Mouse (Mus musculus): ENCODE results near the gene Gm49416.

Gm49416 gene

DNA sequence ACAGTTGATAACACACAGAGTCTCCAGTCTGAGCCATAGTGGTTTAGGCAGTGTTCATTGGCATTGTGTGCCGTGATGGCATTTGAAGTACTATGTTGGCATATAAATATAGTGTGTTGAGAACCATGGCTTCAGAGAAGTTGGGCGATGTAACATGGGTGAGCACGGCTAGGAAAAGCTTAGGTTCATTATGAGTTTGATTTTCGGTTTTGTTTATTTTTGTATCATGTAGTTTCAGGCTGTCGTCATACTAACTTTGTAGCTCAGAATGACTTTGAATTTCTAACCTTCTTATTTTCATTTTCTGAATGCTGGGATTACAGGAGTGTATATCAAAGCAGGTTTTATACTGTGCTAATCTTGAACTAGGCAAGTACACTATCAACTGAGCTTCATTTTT, 14.7 kb downstream of the Gm49416 start:
- in situ Hi-C loops (cut with MboI; ENCODE audit: low pct_unique_long_range_greater_than_20kb in 1 of 2, low sequenced_read_pairs in 2 of 2, unreplicated experiment in 1 of 2), result no loop called here

DNA sequence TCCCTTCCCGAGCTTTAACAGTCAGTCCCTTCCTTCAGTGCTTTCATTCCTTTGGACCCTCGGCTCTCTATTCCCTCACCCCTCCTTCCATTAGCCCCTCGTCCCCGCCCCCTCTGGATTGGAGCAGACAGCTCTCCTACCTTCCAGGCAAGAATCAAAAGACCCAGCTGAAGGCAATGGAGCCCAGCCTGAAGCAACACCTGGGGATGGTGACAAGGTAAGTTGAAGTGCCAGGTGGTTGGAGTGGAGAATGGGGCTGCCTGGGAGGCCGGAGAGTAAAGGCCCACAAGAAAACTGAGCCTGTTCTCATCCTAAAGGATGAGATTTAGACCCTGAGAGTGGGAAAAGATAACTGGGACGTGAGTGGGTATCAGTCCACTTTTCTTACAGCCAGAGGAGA, 19.8 kb downstream of the Gm49416 start:
- in situ Hi-C loops (cut with MboI; ENCODE audit: low pct_unique_long_range_greater_than_20kb in 1 of 2, low sequenced_read_pairs in 2 of 2, unreplicated experiment in 1 of 2), result loop anchor here in 1 of 2 experiments (5.0 kb wide), 1 partner anchor 44 kb away; the partner anchor contains the start of gene Tut1

DNA sequence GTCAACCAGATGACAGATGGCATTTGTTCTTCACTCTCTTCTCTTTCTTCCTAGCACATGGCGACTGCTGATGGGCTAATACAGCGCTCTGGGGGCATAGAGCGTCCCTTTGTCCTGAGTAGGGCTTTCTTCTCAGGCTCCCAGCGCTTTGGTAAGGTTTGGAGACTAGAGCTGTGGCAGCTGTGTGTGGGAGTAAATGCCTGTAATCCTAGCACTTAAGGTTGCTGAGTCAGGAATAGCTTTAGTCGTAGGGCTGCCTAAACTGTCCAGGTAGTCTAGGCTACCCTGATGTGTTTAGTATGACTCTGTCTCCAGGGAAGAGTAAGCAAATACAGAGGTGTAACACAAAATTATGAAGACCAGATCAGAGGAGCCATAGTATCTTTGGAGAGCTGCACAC, 23.1 kb downstream of the Gm49416 start:
- in situ Hi-C loops (cut with MboI; ENCODE audit: low pct_unique_long_range_greater_than_20kb in 1 of 2, low sequenced_read_pairs in 2 of 2, unreplicated experiment in 1 of 2), result no loop called here

DNA sequence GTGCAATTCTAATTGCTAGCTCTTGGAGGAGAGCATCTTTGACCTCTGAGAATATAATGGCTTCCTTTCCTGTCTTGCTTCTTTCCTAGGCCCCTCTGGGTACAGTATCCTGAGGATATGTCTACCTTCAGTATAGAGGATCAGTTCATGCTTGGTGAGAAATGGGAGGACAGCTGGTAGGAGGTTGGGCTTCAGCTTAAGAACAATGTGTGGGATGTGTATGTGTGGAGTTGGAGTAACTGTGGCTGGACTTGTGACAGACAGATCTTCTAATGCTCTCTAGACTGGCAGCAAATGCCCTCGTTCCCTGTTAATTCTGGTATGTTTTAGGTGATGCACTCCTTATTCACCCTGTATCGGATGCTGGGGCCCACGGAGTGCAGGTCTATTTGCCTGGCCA, 25.5 kb downstream of the Gm49416 start:
- in situ Hi-C loops (cut with MboI; ENCODE audit: low pct_unique_long_range_greater_than_20kb in 1 of 2, low sequenced_read_pairs in 2 of 2, unreplicated experiment in 1 of 2), result no loop called here

DNA sequence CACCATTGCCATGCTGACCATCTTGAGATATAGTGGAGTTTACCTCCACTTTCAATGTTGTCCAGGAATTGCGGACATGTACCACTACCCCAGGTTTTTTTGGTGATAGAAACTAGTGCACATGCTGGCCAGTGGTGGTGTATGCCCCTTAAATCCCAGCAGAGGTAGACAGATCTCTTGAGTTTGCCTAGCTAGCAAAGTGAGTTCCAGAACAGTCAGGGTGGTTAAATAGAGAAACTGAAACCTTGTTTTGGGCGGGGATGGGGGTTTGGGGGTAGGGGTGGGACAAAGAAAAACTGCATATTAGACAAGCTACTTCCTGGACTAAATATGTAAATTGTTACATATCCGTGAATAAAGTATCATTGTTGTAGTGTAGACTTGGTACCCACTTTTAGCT, 30.3 kb downstream of the Gm49416 start:
- in situ Hi-C loops (cut with MboI; ENCODE audit: low pct_unique_long_range_greater_than_20kb in 1 of 2, low sequenced_read_pairs in 2 of 2, unreplicated experiment in 1 of 2), result no loop called here

DNA sequence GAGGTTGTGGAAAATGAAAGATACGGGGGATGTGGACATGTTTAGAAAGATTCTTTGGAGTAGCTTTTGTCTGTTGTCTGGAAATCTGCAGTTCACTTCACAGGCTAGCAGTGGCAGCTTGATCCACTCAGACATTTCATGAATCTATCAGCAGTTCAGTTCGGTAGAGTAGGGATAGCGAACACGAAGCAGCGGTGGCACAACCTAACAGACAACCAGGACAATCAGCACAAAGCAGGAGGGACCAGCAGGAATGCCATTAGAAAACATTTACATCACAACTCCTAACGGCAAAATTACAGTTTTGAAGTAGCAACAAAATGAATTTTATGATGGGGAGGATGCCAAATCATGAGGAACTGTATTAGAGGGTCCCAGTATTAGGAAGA, 31.0 kb downstream of the Gm49416 start:
- in situ Hi-C loops (cut with MboI; ENCODE audit: low pct_unique_long_range_greater_than_20kb in 1 of 2, low sequenced_read_pairs in 2 of 2, unreplicated experiment in 1 of 2), result no loop called here

DNA sequence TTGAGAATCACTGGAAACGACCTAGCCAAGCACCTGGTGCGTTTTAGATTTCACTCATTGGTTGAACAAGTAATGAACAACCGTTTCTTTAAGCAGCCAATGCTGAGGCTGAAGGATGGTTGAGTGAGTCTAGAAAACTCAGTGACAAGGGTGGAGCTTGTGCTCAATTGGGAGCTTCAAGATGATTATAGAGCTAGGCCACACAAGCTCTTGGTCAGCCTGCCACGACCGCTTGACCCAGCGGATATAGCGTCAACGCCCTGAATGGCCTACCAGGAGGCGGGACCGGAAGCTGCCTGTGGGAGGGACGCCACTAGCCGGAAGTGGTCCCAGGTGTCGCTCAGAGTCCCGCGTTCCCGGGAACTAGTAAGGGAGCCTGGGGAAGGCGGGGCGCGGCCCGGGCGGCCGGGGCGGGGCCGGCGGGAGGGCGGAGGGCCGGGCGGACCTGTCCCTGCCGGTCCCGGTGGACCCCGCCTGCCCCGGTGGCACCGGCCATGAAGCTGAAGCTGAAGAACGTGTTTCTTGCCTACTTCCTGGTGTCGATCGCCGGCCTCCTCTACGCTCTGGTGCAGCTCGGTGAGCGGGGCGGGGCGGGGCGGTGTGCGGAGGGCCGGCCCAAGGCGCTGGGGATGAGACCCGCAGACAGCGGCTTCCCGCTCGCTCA, 31.5 kb downstream of the Gm49416 start, which contains the start of gene B3gat3:
B3gat3 (plus strand) TSS at position 302 of the 664 bp plus-strand sequence.
- in situ Hi-C loops (cut with MboI; ENCODE audit: low pct_unique_long_range_greater_than_20kb in 1 of 2, low sequenced_read_pairs in 2 of 2, unreplicated experiment in 1 of 2), result no loop called here

DNA sequence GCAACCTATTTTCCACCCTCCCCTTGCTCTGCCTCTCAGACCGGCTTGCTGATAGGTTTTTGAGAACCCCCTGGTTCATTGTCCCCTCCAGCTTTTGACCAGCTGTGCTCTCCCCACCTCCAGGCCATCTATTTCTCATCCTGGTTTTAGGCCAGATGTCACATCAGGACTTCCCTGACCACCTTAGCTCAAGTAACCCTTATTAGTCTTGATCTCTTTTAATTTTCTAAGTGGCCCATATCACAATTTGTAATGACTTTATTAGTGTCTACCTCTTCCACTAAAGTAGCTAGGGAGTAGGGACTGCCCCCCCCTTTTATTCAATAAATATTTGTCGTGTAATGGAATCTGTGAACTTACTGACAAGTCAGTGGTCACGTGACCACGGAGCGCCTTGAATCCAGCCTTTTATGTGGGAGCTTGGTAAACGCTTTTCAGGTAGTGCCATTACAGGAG, 32.1 kb downstream of the Gm49416 start:
- in situ Hi-C loops (cut with MboI; ENCODE audit: low pct_unique_long_range_greater_than_20kb in 1 of 2, low sequenced_read_pairs in 2 of 2, unreplicated experiment in 1 of 2), result no loop called here

DNA sequence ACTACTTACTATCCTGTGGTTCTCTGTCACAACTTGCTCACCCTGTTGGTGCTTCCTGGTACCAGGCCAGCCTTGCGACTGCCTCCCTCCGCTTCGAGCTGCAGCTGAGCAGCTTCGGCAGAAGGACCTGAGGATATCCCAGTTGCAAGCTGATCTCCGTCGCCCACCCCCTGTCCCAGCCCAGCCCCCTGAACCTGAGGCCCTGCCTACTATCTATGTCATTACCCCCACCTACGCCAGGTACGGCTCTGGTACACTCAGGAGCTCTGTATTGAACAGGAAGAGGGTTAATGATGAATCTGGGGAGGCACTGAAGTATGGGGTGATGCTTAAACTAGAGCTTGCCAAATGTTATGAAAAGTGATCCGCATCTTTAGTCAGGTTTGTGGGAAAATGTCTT, 33.0 kb downstream of the Gm49416 start:
- in situ Hi-C loops (cut with MboI; ENCODE audit: low pct_unique_long_range_greater_than_20kb in 1 of 2, low sequenced_read_pairs in 2 of 2, unreplicated experiment in 1 of 2), result no loop called here

DNA sequence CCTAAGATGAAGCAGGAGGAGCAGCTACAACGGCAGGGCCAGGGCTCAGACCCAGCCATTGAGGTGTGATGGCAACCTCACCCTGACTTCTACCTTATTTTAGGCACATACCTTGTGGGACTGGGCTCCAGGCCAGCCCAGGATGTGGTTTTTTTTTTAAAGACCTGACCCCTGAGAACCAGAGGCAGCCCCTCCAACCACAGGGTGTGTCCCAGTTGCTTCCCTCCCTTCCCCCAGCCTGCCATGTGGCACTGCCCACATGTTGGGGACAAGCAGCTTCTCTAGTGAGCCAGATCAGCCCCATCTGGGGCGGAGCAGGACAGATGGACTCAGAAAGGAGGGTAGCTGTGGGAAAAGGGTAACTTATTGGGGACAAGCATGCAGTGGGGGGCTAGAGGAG, 38.0 kb downstream of the Gm49416 start:
- in situ Hi-C loops (cut with MboI; ENCODE audit: low pct_unique_long_range_greater_than_20kb in 1 of 2, low sequenced_read_pairs in 2 of 2, unreplicated experiment in 1 of 2), result loop anchor here in 1 of 2 experiments (25.0 kb wide), 1 partner anchor 1686 kb away; the partner anchor contains the start of genes Ddb1 and Tkfc

DNA sequence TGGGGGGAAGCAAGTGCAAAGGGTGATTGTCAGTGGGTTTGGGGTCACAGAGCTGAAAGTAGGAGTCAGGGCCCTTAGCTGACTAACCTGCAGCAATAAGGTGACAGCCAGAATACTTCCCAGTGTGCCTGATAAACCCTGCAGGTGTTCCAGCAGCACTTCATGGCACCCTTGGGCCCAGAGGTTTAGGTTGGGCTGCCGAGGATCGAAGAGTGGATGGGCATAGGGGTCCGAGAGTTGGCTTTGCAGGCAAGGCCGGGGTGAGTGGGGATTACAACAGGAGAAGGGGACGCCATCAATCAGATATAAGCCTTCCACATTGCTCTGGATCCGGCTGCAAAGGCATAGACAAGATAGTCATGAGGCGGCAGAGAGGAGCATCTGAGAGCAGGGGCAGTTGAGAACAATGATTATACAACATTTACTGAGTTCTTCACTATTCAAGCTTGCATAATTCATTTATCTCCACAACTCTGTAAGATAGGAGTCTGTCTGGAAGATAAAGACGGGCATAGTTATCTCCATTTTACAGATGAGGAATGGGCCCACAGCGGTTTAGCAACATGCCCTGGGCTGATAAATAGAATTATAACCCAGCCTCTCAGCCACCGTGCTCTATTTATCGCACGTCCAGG, 39.3 kb downstream of the Gm49416 start:
- in situ Hi-C loops (cut with MboI; ENCODE audit: low pct_unique_long_range_greater_than_20kb in 1 of 2, low sequenced_read_pairs in 2 of 2, unreplicated experiment in 1 of 2), result loop anchor here in 1 of 2 experiments (25.0 kb wide), 1 partner anchor 1684 kb away; the partner anchor contains the start of genes Ddb1 and Tkfc

DNA sequence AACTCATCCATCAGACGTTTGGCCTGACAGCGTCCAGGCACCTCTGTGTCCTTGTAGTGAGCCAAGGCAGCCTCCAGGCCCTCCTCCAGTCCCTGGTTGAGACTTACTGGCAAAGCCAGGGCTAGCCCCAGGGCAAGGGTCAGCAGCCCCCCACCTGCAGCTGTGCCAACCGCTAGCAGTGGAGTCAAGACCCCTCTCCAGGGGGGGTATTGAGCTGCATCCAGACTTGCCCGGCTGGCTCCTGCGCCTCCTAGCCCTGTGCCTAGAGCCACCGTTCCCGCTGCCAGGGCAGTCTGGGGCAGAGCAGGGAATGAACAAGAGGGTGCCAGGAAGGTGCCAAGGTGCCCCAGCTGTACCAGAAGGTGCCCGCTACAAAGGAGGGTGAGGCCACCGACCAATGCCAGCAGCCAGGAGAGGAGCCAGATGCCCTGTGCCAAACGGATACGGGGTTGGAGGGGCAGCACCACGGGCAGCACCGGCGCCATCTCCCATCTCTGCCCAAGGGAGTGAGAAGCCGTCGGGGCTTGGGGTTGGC, 40.0 kb downstream of the Gm49416 start:
- in situ Hi-C loops (cut with MboI; ENCODE audit: low pct_unique_long_range_greater_than_20kb in 1 of 2, low sequenced_read_pairs in 2 of 2, unreplicated experiment in 1 of 2), result loop anchor here in 1 of 2 experiments (25.0 kb wide), 1 partner anchor 1684 kb away; the partner anchor contains the start of genes Ddb1 and Tkfc

DNA sequence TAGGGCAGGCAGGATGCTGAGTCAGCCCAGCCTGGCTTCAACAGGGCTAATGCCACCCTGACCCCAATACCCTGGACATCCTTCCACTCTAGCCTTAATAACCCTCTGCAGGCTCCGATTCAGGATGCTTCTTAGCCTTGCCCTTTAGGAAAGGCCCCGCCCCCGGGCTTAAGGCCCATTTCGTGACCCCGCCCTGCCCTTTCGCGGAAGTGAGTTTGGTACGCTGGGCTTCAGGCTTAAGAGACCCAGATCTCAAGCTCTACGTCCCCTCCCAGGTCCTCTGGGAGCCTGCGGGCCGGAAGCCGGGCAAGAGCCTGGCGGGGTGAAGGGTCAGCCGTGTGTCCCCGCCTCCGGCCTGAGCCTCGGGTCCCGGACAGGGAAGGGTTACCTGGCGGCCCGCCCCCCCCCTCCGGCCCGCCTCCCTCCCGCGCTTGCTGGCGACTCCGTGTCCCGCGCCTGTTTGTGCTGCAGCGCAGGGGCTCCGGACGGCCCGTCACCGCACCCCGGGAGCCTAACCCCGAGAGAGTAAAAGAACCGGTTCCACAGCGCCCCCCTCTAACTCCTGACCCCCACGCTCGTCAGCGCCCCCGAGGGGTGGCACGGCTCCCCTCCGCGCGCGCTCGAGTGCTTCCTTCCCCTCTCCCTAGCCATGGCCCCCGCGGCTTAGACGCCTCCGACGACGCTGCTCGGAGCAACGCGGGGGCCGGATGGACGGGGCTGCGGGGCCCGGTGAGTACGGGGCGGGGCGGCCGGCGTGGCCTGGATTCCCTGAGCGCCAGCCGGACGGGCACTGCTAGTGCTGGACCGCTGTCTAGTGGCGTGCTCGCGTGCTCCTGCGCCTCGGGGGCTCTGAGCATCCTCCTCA, 40.7 kb downstream of the Gm49416 start, which contains the start of the genes Rom1 and Eml3:
Rom1 (minus strand) TSS at position 133 of the 865 bp plus-strand sequence.
Eml3 (plus strand) TSS at position 329 of the 865 bp plus-strand sequence.
- in situ Hi-C loops (cut with MboI; ENCODE audit: low pct_unique_long_range_greater_than_20kb in 1 of 2, low sequenced_read_pairs in 2 of 2, unreplicated experiment in 1 of 2), result loop anchor here in 1 of 2 experiments (25.0 kb wide), 1 partner anchor 1683 kb away; the partner anchor contains the start of genes Ddb1 and Tkfc

DNA sequence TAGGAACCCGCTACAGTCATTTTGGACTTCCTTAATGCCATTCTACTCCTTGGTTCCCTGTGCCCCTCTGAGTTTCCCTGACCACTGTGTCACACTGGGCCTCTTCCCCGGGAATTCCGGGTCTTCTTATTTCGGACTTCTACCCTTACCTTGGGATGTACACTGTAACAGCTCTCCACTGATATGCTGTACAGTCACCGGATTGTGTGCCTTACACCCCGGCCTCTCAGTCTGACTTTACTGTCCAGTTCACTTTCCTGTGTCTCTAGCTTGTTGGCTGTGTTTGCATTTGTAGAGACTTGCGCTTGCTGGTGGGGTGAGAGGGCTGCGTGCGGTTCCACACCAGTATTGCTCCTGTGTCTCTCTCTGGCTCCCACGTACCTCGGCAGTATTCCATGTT, 41.4 kb downstream of the Gm49416 start:
- in situ Hi-C loops (cut with MboI; ENCODE audit: low pct_unique_long_range_greater_than_20kb in 1 of 2, low sequenced_read_pairs in 2 of 2, unreplicated experiment in 1 of 2), result loop anchor here in 1 of 2 experiments (25.0 kb wide), 1 partner anchor 1682 kb away; the partner anchor contains the start of genes Ddb1 and Tkfc

DNA sequence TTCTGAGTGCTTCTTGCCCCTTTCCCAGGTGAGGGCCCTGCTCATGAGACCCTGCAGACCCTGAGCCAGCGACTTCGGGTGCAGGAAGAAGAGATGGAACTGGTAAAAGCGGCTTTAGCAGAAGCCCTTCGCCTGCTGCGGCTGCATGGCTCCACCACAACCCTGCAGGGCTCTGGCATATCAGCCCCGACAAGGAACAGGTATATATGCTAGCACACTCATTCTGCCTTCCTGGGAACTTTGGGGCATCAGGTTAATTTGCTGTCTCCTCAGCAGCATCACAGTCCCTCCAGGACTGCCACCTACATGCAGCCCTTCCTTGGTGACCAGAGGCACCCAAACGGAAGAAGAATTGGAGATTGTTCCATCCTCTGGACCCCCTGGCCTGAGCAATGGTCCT, 42.0 kb downstream of the Gm49416 start:
- in situ Hi-C loops (cut with MboI; ENCODE audit: low pct_unique_long_range_greater_than_20kb in 1 of 2, low sequenced_read_pairs in 2 of 2, unreplicated experiment in 1 of 2), result loop anchor here in 1 of 2 experiments (25.0 kb wide), 1 partner anchor 1682 kb away; the partner anchor contains the start of genes Ddb1 and Tkfc

DNA sequence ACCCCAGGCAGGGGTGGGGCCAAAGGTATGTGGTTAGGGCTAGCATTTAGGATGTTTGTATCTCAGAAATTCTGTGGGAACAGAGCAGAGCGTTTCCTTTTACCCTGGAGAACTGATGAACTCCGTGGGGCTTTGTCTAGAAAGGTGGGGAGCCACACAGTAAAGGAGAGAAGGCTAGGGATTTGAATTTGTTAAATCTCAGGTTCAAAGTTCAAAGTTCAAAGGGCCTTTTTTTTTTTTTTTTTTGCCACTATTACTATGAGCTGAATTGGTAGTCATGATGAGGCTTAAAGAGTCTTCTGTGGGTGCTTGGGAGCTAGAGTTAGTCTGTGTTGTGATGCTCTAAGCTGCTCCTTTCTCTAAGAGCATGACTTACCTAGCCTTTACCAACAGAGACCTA, 48.0 kb downstream of the Gm49416 start:
- in situ Hi-C loops (cut with MboI; ENCODE audit: low pct_unique_long_range_greater_than_20kb in 1 of 2, low sequenced_read_pairs in 2 of 2, unreplicated experiment in 1 of 2), result loop anchor here in 1 of 2 experiments (25.0 kb wide), 1 partner anchor 1676 kb away; the partner anchor contains the start of genes Ddb1 and Tkfc

DNA sequence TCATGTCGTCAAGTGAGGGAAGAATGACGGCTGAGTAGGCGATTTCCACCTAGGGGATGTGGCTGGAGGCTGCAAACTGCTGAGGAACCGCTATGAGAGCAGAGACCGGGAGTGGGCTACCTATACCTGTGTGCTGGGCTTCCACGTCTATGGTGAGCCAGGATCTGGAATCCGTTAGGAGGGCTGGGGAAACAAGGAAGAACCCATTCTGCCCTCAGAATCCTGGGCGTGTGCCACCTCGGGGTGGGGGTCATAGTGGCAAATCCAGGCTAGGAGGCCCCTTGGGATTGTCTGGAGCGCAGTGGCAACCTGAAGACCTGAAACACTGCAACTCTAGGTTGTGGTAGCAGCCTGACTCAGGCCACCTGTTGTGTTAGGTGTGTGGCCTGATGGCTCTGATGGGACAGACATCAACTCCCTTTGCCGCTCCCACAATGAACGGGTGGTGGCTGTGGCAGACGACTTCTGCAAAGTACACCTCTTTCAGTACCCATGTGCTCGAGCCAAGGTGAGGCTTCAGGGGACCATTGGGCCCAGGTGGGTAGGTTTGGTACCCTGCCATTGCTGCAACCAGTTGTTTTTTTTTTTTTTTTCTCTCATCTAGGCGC, 51.9 kb downstream of the Gm49416 start:
- in situ Hi-C loops (cut with MboI; ENCODE audit: low pct_unique_long_range_greater_than_20kb in 1 of 2, low sequenced_read_pairs in 2 of 2, unreplicated experiment in 1 of 2), result loop anchor here in 1 of 2 experiments (25.0 kb wide), 1 partner anchor 1672 kb away; the partner anchor contains the start of genes Ddb1 and Tkfc
